Mouse (Mus musculus) G1E (cell line): ENCODE measurements around the gene Srpk2.

Experiments used
- CTCF ChIP-seq: IDR thresholded peaks from 2 replicates; pipeline ENCODE4 v1.5.1; 2012; ENCODE audit warnings: low read depth, low read length, inconsistent platforms, mixed read lengths
- GATA1 ChIP-seq: IDR thresholded peaks from 2 replicates; pipeline ENCODE4 v1.6.1; 2012; ENCODE audit warnings: borderline replicate concordance, low read length, inconsistent platforms, mixed read lengths

DNA sequence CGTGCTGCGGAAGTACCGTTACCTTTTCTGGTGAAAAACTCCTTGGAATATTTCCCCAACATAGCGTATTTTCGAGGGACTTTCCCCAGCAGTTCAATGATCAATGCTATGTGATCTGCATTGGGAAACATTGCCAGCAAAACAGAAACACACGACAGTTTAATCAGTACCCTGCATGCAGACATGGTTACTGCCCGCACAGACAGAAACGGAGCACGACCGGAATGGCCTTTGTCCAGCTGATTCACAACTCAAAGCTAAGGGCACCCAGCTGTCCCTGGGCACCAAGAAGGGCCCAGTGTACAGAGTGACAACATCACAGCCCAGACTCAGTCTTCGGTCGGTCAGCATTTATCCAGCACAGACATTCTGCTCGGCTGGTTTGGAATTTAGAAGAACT, 170.9 kb downstream of the Srpk2 start:
- TF ChIP-seq CTCF (no peak), GATA1 (no peak)
